Mouse (Mus musculus) midbrain, embryonic 15.5 days (tissue): Measurements from ENCODE around the gene Lrmp. TPM values are rescaled to one million over a fixed set of nuclear protein-coding genes. Genes with fewer than 3 reads are reported as not detected.

ENCODE experiments used
- ATAC-seq: fragments of 200-750 bp; cut with Nextera tagmentation; replicated peaks from 2 replicates; pipeline ENCODE4 v1.8.0; 2017; ENCODE audit warnings: moderate TSS enrichment
- H3K27ac ChIP-seq: fragments of 300-500 bp; sonication (generic); 2 replicates; pipeline ENCODE4 v1.5.1; 2015; ENCODE audit warnings: mild to moderate bottlenecking, inconsistent platforms
- H3K27me3 ChIP-seq: fragments of 300-500 bp; sonication (generic); replicated peaks from 2 replicates; pipeline ENCODE4 v1.6.1; 2015; ENCODE audit warnings: inconsistent platforms
- H3K36me3 ChIP-seq: fragments of 300-500 bp; sonication (generic); replicated peaks from 2 replicates; pipeline ENCODE4 v1.6.1; 2015; ENCODE audit warnings: inconsistent platforms
- H3K4me1 ChIP-seq: fragments of 300-500 bp; sonication (generic); 2 replicates; pipeline ENCODE4 v1.6.1; 2015; ENCODE audit warnings: inconsistent platforms
- H3K4me2 ChIP-seq: fragments of 300-500 bp; sonication (generic); 2 replicates; pipeline ENCODE4 v1.6.1; 2015; ENCODE audit warnings: inconsistent platforms, mild to moderate bottlenecking, moderate library complexity
- H3K4me3 ChIP-seq: fragments of 300-500 bp; sonication (generic); 2 replicates; pipeline ENCODE4 v1.5.1; 2015; ENCODE audit warnings: mild to moderate bottlenecking, inconsistent platforms
- H3K9ac ChIP-seq: fragments of 300-500 bp; sonication (generic); 2 replicates; pipeline ENCODE4 v1.6.1; 2015; ENCODE audit warnings: mild to moderate bottlenecking, inconsistent platforms
- H3K9me3 ChIP-seq: fragments of 300-500 bp; sonication (generic); 2 replicates; pipeline ENCODE4 v1.6.1; 2016; ENCODE audit warnings: inconsistent platforms
- WGBS: fragments of 180-500 bp; shearing (Covaris S2); methylation state at CpG from one replicate; pipeline ENCODE4 v1.1.7; 2015; ENCODE audit warnings: mixed read lengths; 5-methylcytosine and 5-hydroxymethylcytosine counted together
- polyA plus RNA-seq: library from polyadenylated mRNA; unstranded; fragments of >200 nt; fragmentation: Nextera tagmentation; extraction: Ambion mirVana; gene quantifications from 2 replicates; pipeline ENCODE4 v1.2.1, GENCODE M21; 2015

The Lrmp gene
- polyA plus RNA-seq, 1 experiment from 2014 or later: 0.62 TPM

GRCm38 (mm10) chr6:145224246-145224645 lies 108.8 kb downstream of the Lrmp start:
- no peak overlapping the region for H3K4me3 ChIP-seq
- H3K4me2 ChIP-seq: no peak overlapping the region
- no peak for ATAC-seq
- H3K36me3 ChIP-seq: peaks cover 4% of the 10 kb centered on the region; the same call in 1 of the 2 replicates
- H3K27ac ChIP-seq: no peak overlapping the region
- H3K27me3 ChIP-seq: no peaks in the 10 kb centered on the region
- no peaks in the 10 kb centered on the region for H3K9me3 ChIP-seq
- no peak overlapping the region for H3K9ac ChIP-seq
- no peaks in the 10 kb centered on the region for H3K4me1 ChIP-seq
- WGBS: 93% methylated on average over 6 of the region's 6 CpGs

Other genes starting within 250 kb of the Lrmp start
- gene Bcat1, start 39.5 kb upstream of the Lrmp start, polyA plus RNA-seq: 104 and 107 TPM in 2 replicates
- gene Casc1, start 95.4 kb downstream of the Lrmp start, polyA plus RNA-seq: 0.90 and 1.1 TPM in 2 replicates
- 24.2 and 26.4 TPM in 2 replicates for gene Etfrf1, start 95.5 kb downstream of the Lrmp start, polyA plus RNA-seq
- 88.8 and 90.1 TPM in 2 replicates for gene Kras, start 134.6 kb downstream of the Lrmp start, polyA plus RNA-seq